Mouse (Mus musculus) heart, postnatal 0 days (tissue): ENCODE results near the gene Atg4a-ps.

Experiments
- CTCF ChIP-seq: IDR thresholded peaks from 2 replicates; pipeline ENCODE4 v1.5.1; 2016; ENCODE audit warnings: antibody characterized with exemption, control low read depth, low read depth
- EP300 ChIP-seq: IDR thresholded peaks from 2 replicates; pipeline ENCODE4 v1.6.1; 2016; ENCODE audit warnings: antibody characterized with exemption, low read depth

- TF ChIP-seq CTCF: no peak
- TF ChIP-seq EP300: no peak
These were observed 4.5 kb upstream of the Atg4a-ps start for GRCm38 (mm10) chr3:103650406-103650805.
